Mouse (Mus musculus) liver, embryonic 14.5 days (tissue): ENCODE measurements at regions not wholly inside any gene's neighbourhood (a gene's known extent, or its start where the extent isn't known, plus 50 kb on each side); places are given as distances from the start of the nearest gene placed in this dataset.

Experiments
- CTCF ChIP-seq: IDR thresholded peaks from 2 replicates; pipeline ENCODE4 v1.5.1; 2016; ENCODE audit warnings: antibody characterized with exemption, low read depth, control low read depth
- EP300 ChIP-seq: IDR thresholded peaks from 2 replicates; pipeline ENCODE4 v1.6.1; 2016; ENCODE audit warnings: antibody characterized with exemption, low read depth

DNA sequence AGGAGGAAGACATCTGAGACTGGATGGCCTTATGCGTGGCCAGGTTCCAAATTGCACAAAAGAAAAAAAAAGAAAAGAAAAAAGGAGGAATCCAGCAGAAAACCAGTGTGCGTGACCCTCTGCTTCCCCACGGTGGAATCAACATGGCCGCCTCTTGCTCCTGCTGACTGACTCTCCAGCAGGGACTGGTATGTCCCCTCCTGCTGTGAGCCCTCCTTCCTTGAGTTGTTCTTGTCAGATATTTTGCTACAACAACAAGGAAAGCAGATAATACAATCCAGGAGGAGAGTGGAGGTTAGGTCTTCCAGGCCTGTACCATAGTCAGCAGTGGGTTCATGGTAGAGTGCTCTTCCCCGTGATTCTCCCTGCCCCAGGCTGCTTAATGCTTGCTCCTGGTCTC lies 168.8 kb downstream of the Kif26a start:
- TF ChIP-seq CTCF = no peak
- no peak for TF ChIP-seq EP300
